Comparison of ENCODE assay signal across 20 mouse cellular contexts in the genomic region with DNA sequence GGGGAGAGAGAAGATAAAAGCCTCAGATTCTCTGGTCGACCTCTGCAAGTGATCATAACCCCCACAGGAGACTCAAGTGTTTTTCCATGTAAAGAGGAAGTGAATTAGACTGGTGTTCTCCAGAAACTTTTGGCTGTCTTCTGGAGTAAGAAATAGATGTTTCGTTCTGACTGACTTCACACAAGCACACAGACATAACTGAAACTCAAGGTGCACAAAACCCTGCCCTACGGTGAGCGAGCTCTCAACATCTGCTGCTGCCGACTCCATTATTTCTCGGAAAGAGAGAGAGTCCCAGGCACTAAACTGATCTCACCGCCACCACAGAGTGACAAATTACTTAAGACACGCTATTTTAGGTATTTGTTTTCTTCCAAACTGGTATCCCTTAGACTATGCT.
DNase-seq lines count a peak whose midpoint lies in the region; ATAC-seq and TF ChIP-seq lines count a peak whose summit lies in the region.
"Had no signal": no experiment of that assay in that cellular context is flagged by ENCODE, and none has a peak within 500 bp of the region (broad histone marks: within the 10 kb centered on the region; RNA-seq: fewer than 3 reads in every experiment).

No protein-coding gene starts in this region.

- no peaks in the 10 kb centered on the region for H3K36me3 ChIP-seq in hindbrain, embryonic 13.5 days
- no peaks in the 10 kb centered on the region for H3K36me3 ChIP-seq in hindbrain, embryonic 16.5 days (ENCODE audit: control insufficient read depth, insufficient read depth, low read length)
- H3K36me3 ChIP-seq: forebrain, embryonic 15.5 days; hindbrain, embryonic 12.5 days; limb, embryonic 15.5 days had no signal

- H3K4me3 ChIP-seq in gastrocnemius, adult 2 months, result no peak overlapping the region
- H3K4me3 ChIP-seq in hindbrain, embryonic 13.5 days, result no peak overlapping the region
- no peak overlapping the region for H3K4me3 ChIP-seq in hindbrain, embryonic 16.5 days (ENCODE audit: low read length)
- H3K4me3 ChIP-seq: embryonic facial prominence, embryonic 10.5 days; forebrain, embryonic 15.5 days; hindbrain, embryonic 12.5 days; limb, embryonic 15.5 days had no signal

- H3K27me3 ChIP-seq in hindbrain, embryonic 13.5 days, result no peaks in the 10 kb centered on the region
- H3K27me3 ChIP-seq in hindbrain, embryonic 16.5 days (replicated peaks; ENCODE audit: control insufficient read depth, insufficient read depth, low read length), result no peaks in the 10 kb centered on the region
- H3K27me3 ChIP-seq: forebrain, embryonic 15.5 days; hindbrain, embryonic 12.5 days; limb, embryonic 15.5 days had no signal

- no peak overlapping the region for H3K4me2 ChIP-seq in hindbrain, embryonic 13.5 days
- no peak overlapping the region for H3K4me2 ChIP-seq in hindbrain, embryonic 16.5 days (ENCODE audit: low read length)
- H3K4me2 ChIP-seq: forebrain, embryonic 15.5 days; hindbrain, embryonic 12.5 days; limb, embryonic 15.5 days had no signal

- no peak for TF ChIP-seq CTCF in gastrocnemius, adult 2 months (IDR thresholded peaks at IDR 0.05)

- no peak for DNase-seq in gastrocnemius, adult 2 months
- DNase-seq in gastrocnemius, postnatal 25 days, result no peak
- DNase-seq in right cerebral cortex, postnatal 36 days (ENCODE audit: low spot score in 2 of 2), result no peak
- no peak for DNase-seq in adrenal gland, postnatal 4 days (ENCODE audit: low spot score in 2 of 2)
- no peak for DNase-seq in kidney, postnatal 36 days
- DNase-seq: adrenal gland, adult 2 months; cerebellum, adult 11-12 months; cerebellum, postnatal 36 days; kidney, adult 18-20 months; kidney, postnatal 25 days; lung, postnatal 10 days; right cerebral cortex, adult 18-20 months had no signal

- no peaks in the 10 kb centered on the region for H3K9me3 ChIP-seq in hindbrain, embryonic 13.5 days
- H3K9me3 ChIP-seq in hindbrain, embryonic 16.5 days (ENCODE audit: control insufficient read depth, low read length), result no peaks in the 10 kb centered on the region
- H3K9me3 ChIP-seq: embryonic facial prominence, embryonic 10.5 days; forebrain, embryonic 15.5 days; hindbrain, embryonic 12.5 days; limb, embryonic 15.5 days had no signal

- intact Hi-C loops in gastrocnemius, adult 2 months (cut with DNase I), result no loop called here

- peak overlapping the region; percentile 38 for H3K27ac ChIP-seq in gastrocnemius, adult 2 months
- no peak overlapping the region for H3K27ac ChIP-seq in hindbrain, embryonic 13.5 days
- no peak overlapping the region for H3K27ac ChIP-seq in hindbrain, embryonic 16.5 days (ENCODE audit: low read depth, low read length)
- H3K27ac ChIP-seq: embryonic facial prominence, embryonic 10.5 days; forebrain, embryonic 15.5 days; hindbrain, embryonic 12.5 days; limb, embryonic 15.5 days had no signal

- WGBS in hindbrain, embryonic 13.5 days, result 53% methylated on average over 8 of the region's 8 CpGs
- WGBS in hindbrain, embryonic 16.5 days, result 55% methylated on average over 8 of the region's 8 CpGs

- H3K4me1 ChIP-seq in hindbrain, embryonic 13.5 days (replicated peaks), result peaks cover 72% of the 10 kb centered on the region
- peaks cover 26% of the 10 kb centered on the region for H3K4me1 ChIP-seq in hindbrain, embryonic 16.5 days (ENCODE audit: control insufficient read depth, insufficient read depth, low read depth, low read length)

- H3K9ac ChIP-seq in hindbrain, embryonic 13.5 days, result 0 out of 2 replicates have a peak overlapping the region, but pooled peaks have one; percentile 24
- no peak overlapping the region for H3K9ac ChIP-seq in hindbrain, embryonic 16.5 days (ENCODE audit: low read depth, low read length)
- H3K9ac ChIP-seq: forebrain, embryonic 15.5 days; hindbrain, embryonic 12.5 days; limb, embryonic 15.5 days had no signal

- no peak for ATAC-seq in hindbrain, embryonic 13.5 days (ENCODE audit: low FRiP score)
- no peak for ATAC-seq in hindbrain, embryonic 16.5 days
- ATAC-seq in common myeloid progenitor, adult 5-6 weeks (replicated peaks; ENCODE audit: low read depth, poor library complexity, severe bottlenecking), result peak; percentile 26
- ATAC-seq: forebrain, embryonic 15.5 days; midbrain, embryonic 16.5 days had no signal
